In genomic region chr3:145729531-145729930, GRCm38 (mm10) we compare ENCODE assay signal across 8 mouse cellular contexts. TPM values are rescaled to one million over a fixed set of nuclear protein-coding genes. Genes with fewer than 3 reads are reported as not detected.
DNase-seq lines count a peak whose midpoint lies in the region; ATAC-seq and TF ChIP-seq lines count a peak whose summit lies in the region.

No protein-coding gene starts in this region.

- H3K27me3 ChIP-seq in hindbrain, postnatal 0 days (ENCODE audit: insufficient read depth, low read length), result no peaks in the 10 kb centered on the region

- no peak overlapping the region for H3K4me3 ChIP-seq in hindbrain, postnatal 0 days (ENCODE audit: low read length)

- H3K4me2 ChIP-seq in hindbrain, postnatal 0 days (ENCODE audit: low read depth, low read length), result no peak overlapping the region

- no peak overlapping the region for H3K9ac ChIP-seq in hindbrain, postnatal 0 days (replicated peaks; ENCODE audit: low read length)

- peak; percentile 51; the same call in 1 of the 2 replicates for ATAC-seq in hindbrain, postnatal 0 days

- H3K27ac ChIP-seq in hindbrain, postnatal 0 days, result no peak overlapping the region

- no peaks in the 10 kb centered on the region for H3K9me3 ChIP-seq in hindbrain, postnatal 0 days (ENCODE audit: low read length)

- no peaks in the 10 kb centered on the region for H3K36me3 ChIP-seq in hindbrain, postnatal 0 days (ENCODE audit: insufficient read depth, low read length)

- TF ChIP-seq CTCF in hindbrain, postnatal 0 days (IDR thresholded peaks at IDR 0.05; ENCODE audit: low read depth), result peak; percentile 66

- 62% methylated on average over 4 of the region's 4 CpGs for WGBS in hindbrain, postnatal 0 days

- no peaks in the 10 kb centered on the region for H3K4me1 ChIP-seq in hindbrain, postnatal 0 days (ENCODE audit: insufficient read depth, low read length)

- DNase-seq in adrenal gland, adult 2 months, result peak; percentile 19
- DNase-seq in adrenal gland, postnatal 4 days (ENCODE audit: low spot score in 2 of 2), result no peak
- peak; percentile 31 for DNase-seq in urinary bladder, postnatal 25 days (ENCODE audit: low spot score)
- DNase-seq in urinary bladder, postnatal 10 days (ENCODE audit: low spot score), result no peak
- peak; percentile 46 for DNase-seq in hindbrain, postnatal 0 days (ENCODE audit: low spot score)
- peak; percentile 34 for DNase-seq in lung, postnatal 14 days
- DNase-seq in thymus, postnatal 36 days, result no peak
- no peak for DNase-seq in right cerebral cortex, adult 2 months (ENCODE audit: low spot score in 2 of 2)

RNA-seq across cellular contexts. Expression of gene Ddah1, which starts 28.9 kb away (rescaled TPM):
- 1 to 10 TPM; 1.8 to 3.6 TPM for total RNA-seq in adrenal gland, adult 2 months (2021)
- polyA plus RNA-seq in adrenal gland, adult 2 months (2012; rRNA removed), result 1.1 and 1.5 TPM in 2 replicates
- total RNA-seq in adrenal gland, postnatal 4 days (2021), result 10 to 100 TPM; 11.1 to 18.1 TPM
- 125 and 126 TPM in 2 replicates for total RNA-seq in hindbrain, postnatal 0 days (2014; rRNA removed)
- 164 and 170 TPM in 2 replicates for polyA plus RNA-seq in hindbrain, postnatal 0 days (2015; fragmentation: Nextera tagmentation; extraction: Ambion mirVana)

Comparison
In these comparisons a context has a peak if more than half of its experiments do, and no peak if none do; other contexts are left out.
1. DNase-seq: peak in adrenal gland, adult 2 months (single experiment), urinary bladder, postnatal 25 days (single experiment), hindbrain, postnatal 0 days (single experiment) and lung, postnatal 14 days (single experiment); none in adrenal gland, postnatal 4 days (0 of 2), urinary bladder, postnatal 10 days (single experiment), thymus, postnatal 36 days (0 of 2) and right cerebral cortex, adult 2 months (0 of 2).